Mouse (Mus musculus) heart, embryonic 16.5 days (tissue): Measurements from ENCODE around the gene Ets1. TPM values are rescaled to one million over a fixed set of nuclear protein-coding genes. Genes with fewer than 3 reads are reported as not detected.

Source experiments
- ATAC-seq: fragments of 200-750 bp; cut with Nextera tagmentation; replicated peaks from 2 replicates; pipeline ENCODE4 v1.8.0; 2017; ENCODE audit warnings: moderate number of reproducible peaks; ENCODE audit not compliant: insufficient read depth, low FRiP score; ENCODE audit errors: extremely low read depth
- H3K27ac ChIP-seq: fragments of 300-500 bp; sonication (generic); 2 replicates; pipeline ENCODE4 v1.5.1; 2014; ENCODE audit warnings: mild to moderate bottlenecking, low read length, control low read depth, moderate library complexity
- H3K27me3 ChIP-seq: fragments of 300-500 bp; sonication (generic); 2 replicates; pipeline ENCODE4 v1.6.1; 2014; ENCODE audit warnings: low read length, mixed read lengths; ENCODE audit not compliant: control insufficient read depth, insufficient read depth
- H3K36me3 ChIP-seq: fragments of 300-500 bp; sonication (generic); 2 replicates; pipeline ENCODE4 v1.6.1; 2014; ENCODE audit not compliant: control insufficient read depth, insufficient read depth
- H3K4me1 ChIP-seq: fragments of 300-500 bp; sonication (generic); 2 replicates; pipeline ENCODE4 v1.6.1; 2014; ENCODE audit warnings: low read length, mixed read lengths; ENCODE audit not compliant: control insufficient read depth, insufficient read depth
- H3K4me2 ChIP-seq: fragments of 300-500 bp; sonication (generic); 2 replicates; pipeline ENCODE4 v1.6.1; 2014; ENCODE audit warnings: low read depth, mild to moderate bottlenecking, control low read depth, low read length
- H3K4me3 ChIP-seq: fragments of 300-500 bp; sonication (generic); 2 replicates; pipeline ENCODE4 v1.5.1; 2014; ENCODE audit warnings: mild to moderate bottlenecking, control low read depth, low read length
- H3K9ac ChIP-seq: fragments of 300-500 bp; sonication (generic); 2 replicates; pipeline ENCODE4 v1.6.1; 2014; ENCODE audit warnings: low read length, control low read depth
- H3K9me3 ChIP-seq: fragments of 300-500 bp; sonication (generic); replicated peaks from 2 replicates; pipeline ENCODE4 v1.6.1; 2016; ENCODE audit warnings: low read length; ENCODE audit not compliant: control insufficient read depth
- WGBS: fragments of 180-500 bp; shearing (Covaris S2); extraction: QIAGEN DNeasy Blood & Tissue Kit; methylation state at CpG from one replicate; pipeline ENCODE4 v1.1.7; 2014; 5-methylcytosine and 5-hydroxymethylcytosine counted together
- polyA plus RNA-seq: library from polyadenylated mRNA; unstranded; fragments of >200 nt; fragmentation: Nextera tagmentation; extraction: Ambion mirVana; gene quantifications from 2 replicates; pipeline ENCODE4 v1.2.1, GENCODE M21; 2015

Gene Ets1
- polyA plus RNA-seq, 1 experiment from 2014 or later = 66.7 TPM

GRCm38 (mm10) chr9:32652112-32652511, 16.1 kb downstream of the Ets1 start:
- no peak overlapping the region for H3K4me2 ChIP-seq
- H3K9me3 ChIP-seq = no peaks in the 10 kb centered on the region
- WGBS = 85% methylated on average over 10 of the region's 10 CpGs
- H3K9ac ChIP-seq = no peak overlapping the region
- no peaks in the 10 kb centered on the region for H3K36me3 ChIP-seq
- H3K4me3 ChIP-seq = no peak overlapping the region
- no peak for ATAC-seq
- H3K4me1 ChIP-seq = 0 out of 2 replicates have a peak, but pooled peaks cover 3% of the 10 kb centered on the region
- no peaks in the 10 kb centered on the region for H3K27me3 ChIP-seq
- no peak overlapping the region for H3K27ac ChIP-seq

DNA sequence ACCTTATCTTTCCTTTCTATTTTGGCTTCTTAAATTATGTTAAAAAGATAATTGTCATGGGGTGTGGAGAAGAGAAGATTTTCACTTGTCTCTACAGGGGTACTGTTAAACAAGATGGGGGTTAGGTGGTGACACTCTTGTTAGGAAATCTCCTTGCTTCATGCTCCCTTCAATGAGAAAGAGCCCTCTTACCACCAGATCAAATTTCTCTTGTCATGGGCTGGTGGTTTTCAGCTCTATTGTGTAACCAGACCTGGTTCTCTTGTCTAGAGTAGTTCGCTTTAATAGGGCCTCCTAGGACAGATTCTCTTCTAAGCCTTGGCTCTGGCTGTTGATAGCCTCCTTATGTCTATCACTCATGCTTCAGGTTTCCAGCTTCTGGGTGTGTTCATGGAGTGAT, 18.3 kb downstream of the Ets1 start:
- Histone ChIP-seq H3K9ac (no peak overlapping the region), H3K27me3 (no peaks in the 10 kb centered on the region), H3K4me1 (peaks cover 7% of the 10 kb centered on the region; the same call in 1 of the 2 replicates), H3K4me3 (no peak overlapping the region), H3K9me3 (no peaks in the 10 kb centered on the region), H3K27ac (no peak overlapping the region), H3K4me2 (no peak overlapping the region), H3K36me3 (no peaks in the 10 kb centered on the region)
- 88% methylated on average over 1 of the region's 1 CpGs for WGBS
- ATAC-seq = no peak

GRCm38 (mm10) chr9:32656351-32656844, 20.4 kb downstream of the Ets1 start:
- Histone ChIP-seq H3K36me3 (0 out of 2 replicates have a peak, but pooled peaks cover 2% of the 10 kb centered on the region), H3K4me3 (no peak overlapping the region), H3K27me3 (no peaks in the 10 kb centered on the region), H3K9ac (no peak overlapping the region), H3K9me3 (no peaks in the 10 kb centered on the region), H3K4me2 (no peak overlapping the region), H3K4me1 (peaks cover 7% of the 10 kb centered on the region; the same call in 1 of the 2 replicates), H3K27ac (peak overlapping the region; percentile 61)
- 56% methylated on average over 5 of the region's 5 CpGs for WGBS
- no peak for ATAC-seq

DNA sequence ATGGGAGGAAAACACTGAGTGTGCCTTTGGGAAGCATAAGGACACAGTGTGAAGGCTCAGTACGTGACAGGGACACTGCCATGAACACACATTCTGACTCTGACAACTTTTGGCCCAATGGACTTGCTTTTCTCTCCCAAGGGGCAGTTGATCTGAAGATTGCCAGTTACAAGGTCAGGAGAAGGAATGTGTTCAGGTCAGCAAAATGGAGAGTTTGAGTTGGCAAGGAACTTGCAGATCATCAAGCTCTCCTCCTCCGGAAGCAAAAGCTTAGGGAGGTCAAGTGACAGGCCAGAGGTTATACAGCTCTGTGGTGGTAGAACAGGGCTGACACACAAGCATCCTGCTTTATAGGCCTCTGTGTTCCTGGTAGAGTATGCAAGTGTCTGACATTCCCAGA, 21.1 kb downstream of the Ets1 start:
- H3K27ac ChIP-seq = peak overlapping the region; percentile 61
- no peaks in the 10 kb centered on the region for H3K9me3 ChIP-seq
- H3K4me3 ChIP-seq = no peak overlapping the region
- peaks cover 7% of the 10 kb centered on the region; the same call in 1 of the 2 replicates for H3K4me1 ChIP-seq
- H3K9ac ChIP-seq = no peak overlapping the region
- 49% methylated on average over 2 of the region's 2 CpGs for WGBS
- no peak for ATAC-seq
- no peaks in the 10 kb centered on the region for H3K27me3 ChIP-seq
- H3K36me3 ChIP-seq = 0 out of 2 replicates have a peak, but pooled peaks cover 2% of the 10 kb centered on the region
- no peak overlapping the region for H3K4me2 ChIP-seq

- no peak for ATAC-seq
- Histone ChIP-seq H3K4me3 (no peak overlapping the region), H3K27ac (no peak overlapping the region), H3K4me2 (no peak overlapping the region), H3K27me3 (no peaks in the 10 kb centered on the region), H3K9ac (no peak overlapping the region), H3K36me3 (0 out of 2 replicates have a peak, but pooled peaks cover 2% of the 10 kb centered on the region), H3K9me3 (no peaks in the 10 kb centered on the region), H3K4me1 (peaks cover 7% of the 10 kb centered on the region; the same call in 1 of the 2 replicates)
- WGBS = 84% methylated on average over 2 of the region's 2 CpGs
Measured at GRCm38 (mm10) chr9:32660406-32660960, 24.5 kb downstream of the Ets1 start.

GRCm38 (mm10) chr9:32661071-32661470, 25.1 kb downstream of the Ets1 start:
- H3K4me3 ChIP-seq = no peak overlapping the region
- H3K27ac ChIP-seq = no peak overlapping the region
- no peak overlapping the region for H3K4me2 ChIP-seq
- 0 out of 2 replicates have a peak, but pooled peaks cover 2% of the 10 kb centered on the region for H3K36me3 ChIP-seq
- 85% methylated on average over 8 of the region's 8 CpGs for WGBS
- no peaks in the 10 kb centered on the region for H3K27me3 ChIP-seq
- ATAC-seq = no peak
- H3K9me3 ChIP-seq = no peaks in the 10 kb centered on the region
- no peak overlapping the region for H3K9ac ChIP-seq
- H3K4me1 ChIP-seq = peaks cover 7% of the 10 kb centered on the region; the same call in 1 of the 2 replicates

DNA sequence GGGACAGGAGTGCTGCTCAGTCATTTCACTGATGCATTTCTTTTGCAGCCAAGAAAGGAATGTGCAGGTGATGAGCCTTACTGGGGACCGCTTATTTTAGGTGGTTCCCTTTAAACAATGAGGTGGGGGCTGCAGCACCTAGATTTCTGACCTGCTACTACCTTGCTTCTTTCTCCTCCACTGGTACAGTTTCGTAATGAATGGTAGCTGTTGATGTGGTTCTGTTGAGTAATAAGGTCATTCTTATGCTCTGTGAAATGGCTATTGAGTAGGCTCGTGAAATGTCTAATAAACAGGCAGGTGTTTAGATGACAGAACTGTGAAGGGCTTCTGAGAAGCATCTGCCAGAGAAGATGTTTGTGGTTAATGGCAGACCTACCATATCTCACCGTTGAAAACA, 25.5 kb downstream of the Ets1 start:
- 72% methylated on average over 4 of the region's 4 CpGs for WGBS
- ATAC-seq = no peak
- H3K27ac ChIP-seq = no peak overlapping the region

GRCm38 (mm10) chr9:32666611-32667517, 30.8 kb downstream of the Ets1 start:
- Histone ChIP-seq H3K9me3 (no peaks in the 10 kb centered on the region), H3K4me2 (no peak overlapping the region), H3K27me3 (no peaks in the 10 kb centered on the region), H3K4me3 (no peak overlapping the region), H3K9ac (no peak overlapping the region), H3K36me3 (no peaks in the 10 kb centered on the region), H3K4me1 (peaks cover 19% of the 10 kb centered on the region), H3K27ac (peak overlapping the region; percentile 49)
- no peak for ATAC-seq
- 41% methylated on average over 11 of the region's 11 CpGs for WGBS

More for the DNA sequence above, 25.5 kb downstream of the Ets1 start:
- Histone ChIP-seq H3K4me1 (peaks cover 8% of the 10 kb centered on the region), H3K36me3 (0 out of 2 replicates have a peak, but pooled peaks cover 2% of the 10 kb centered on the region), H3K9me3 (no peaks in the 10 kb centered on the region), H3K27me3 (no peaks in the 10 kb centered on the region), H3K9ac (no peak overlapping the region), H3K4me3 (no peak overlapping the region), H3K4me2 (no peak overlapping the region)

DNA sequence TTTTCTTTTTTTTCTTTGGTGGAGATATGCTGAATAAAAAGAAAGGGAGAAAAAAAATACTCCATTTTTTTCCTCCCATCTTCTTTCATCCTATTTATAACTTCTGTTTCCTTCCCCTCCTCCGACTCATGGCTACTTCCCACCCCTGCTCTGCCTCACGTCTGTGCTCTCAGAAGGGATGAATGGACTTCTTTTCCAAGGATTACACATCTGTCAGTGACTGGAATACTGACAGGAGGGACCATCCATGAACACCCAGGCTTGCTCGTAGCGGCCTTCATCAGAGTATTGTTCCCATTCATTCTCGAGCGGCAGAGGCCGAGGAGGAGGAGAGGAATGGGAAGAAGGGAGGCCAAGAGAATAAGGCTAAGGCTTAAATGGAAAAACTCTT, 31.5 kb downstream of the Ets1 start:
- 36% methylated on average over 7 of the region's 7 CpGs for WGBS
- Histone ChIP-seq H3K27me3 (no peaks in the 10 kb centered on the region), H3K4me3 (no peak overlapping the region), H3K36me3 (no peaks in the 10 kb centered on the region), H3K4me2 (peak overlapping the region; percentile 18; the same call in 1 of the 2 replicates), H3K27ac (peak overlapping the region; percentile 58), H3K9me3 (no peaks in the 10 kb centered on the region), H3K4me1 (peaks cover 22% of the 10 kb centered on the region), H3K9ac (no peak overlapping the region)
- no peak for ATAC-seq
